Mouse (Mus musculus) layer of hippocampus, postnatal 25 days (tissue): Measurements from ENCODE around the gene Rsbn1l. TPM values are rescaled to one million over a fixed set of nuclear protein-coding genes. Genes with fewer than 3 reads are reported as not detected.

Source experiments
- DNase-seq, 2 experiments: peaks; one replicate each; pipeline ENCODE4 v3.0.0; 2022; ENCODE audit warnings: mixed read lengths in 2 of 2, low spot score in 1 of 2; ENCODE audit errors: extremely low spot score in 1 of 2
- total RNA-seq, 2 experiments: library from RNA; stranded (reverse); gene quantifications; 2 replicates each; pipeline ENCODE4 v1.2.3; 2021

Rsbn1l gene
- total RNA-seq, 2 experiments from 2014 or later = 14.9 to 18.5 TPM

DNA sequence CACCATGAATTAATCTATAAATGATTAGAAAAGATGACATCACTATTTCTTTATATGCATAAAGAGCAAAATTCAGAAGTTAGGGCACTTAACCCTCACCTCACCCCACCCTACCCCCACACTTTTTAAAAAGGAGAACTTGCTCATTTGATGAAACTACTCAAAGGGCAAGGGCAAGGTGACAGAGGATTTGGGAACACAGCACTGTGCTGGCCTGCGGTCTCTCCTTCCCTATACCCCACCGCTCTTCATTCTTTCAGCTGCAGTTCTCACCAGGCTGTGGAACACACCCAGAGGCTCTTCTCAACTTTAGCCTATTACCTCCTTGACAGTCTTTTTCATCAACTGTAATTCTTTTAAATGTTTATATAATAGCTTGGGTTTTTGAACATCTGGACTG is 109.2 kb downstream of the Rsbn1l start:
- DNase-seq = no peak

DNA sequence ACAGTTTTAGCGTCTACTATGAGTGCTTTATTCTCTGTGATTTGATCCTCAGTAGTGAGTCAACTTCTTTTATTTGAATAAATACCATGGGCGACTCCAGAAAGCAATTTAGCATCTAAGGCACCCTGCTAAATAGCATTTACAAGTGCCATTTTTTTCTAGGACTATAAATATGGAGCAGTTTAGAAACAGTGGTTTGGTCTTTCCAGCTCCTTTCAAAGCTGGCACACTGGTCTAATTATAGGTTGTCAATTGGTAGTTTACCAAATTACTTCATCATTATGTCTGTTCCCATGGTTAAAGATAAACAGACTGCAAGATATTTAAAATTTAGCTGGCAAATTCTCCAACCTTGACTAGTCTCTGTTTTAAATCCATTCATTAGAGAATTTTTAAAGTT is 112.4 kb downstream of the Rsbn1l start:
- no peak for DNase-seq

DNA sequence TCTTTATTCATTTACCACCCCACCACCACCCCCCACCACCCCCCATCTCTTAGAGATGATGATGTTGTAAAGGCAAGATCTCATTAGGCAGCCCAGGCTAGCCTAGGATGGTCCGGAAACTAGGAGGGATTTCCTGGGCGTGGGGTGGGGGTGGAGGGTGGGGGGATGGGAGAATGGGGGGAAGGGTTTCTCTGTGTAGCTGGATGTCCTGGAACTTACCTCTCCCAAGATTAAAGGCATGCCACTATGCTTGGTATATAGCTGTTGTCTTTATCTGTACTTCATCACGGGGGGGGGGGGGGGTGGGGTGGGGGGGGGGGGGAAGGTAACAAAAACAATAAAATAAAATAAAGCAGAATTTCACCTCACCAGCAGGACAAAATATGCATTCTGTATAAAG is 112.8 kb downstream of the Rsbn1l start:
- DNase-seq = no peak

Other genes with a start within 250 kb of the Rsbn1l start
- 10 to 100 TPM; 10.3 to 12.9 TPM for gene Phtf2, start 74.3 kb downstream of the Rsbn1l start, total RNA-seq
- gene Tmem60, start 74.2 kb downstream of the Rsbn1l start, total RNA-seq = 10 to 100 TPM; 22.7 to 24.8 TPM
- gene Ptpn12, start 99.5 kb upstream of the Rsbn1l start, total RNA-seq = 10 to 100 TPM; 31.6 to 40.0 TPM
- 1 to 10 TPM; 6.3 to 10.0 TPM for gene Gsap, start 229.9 kb upstream of the Rsbn1l start, total RNA-seq